Mouse (Mus musculus): Measurements from ENCODE around the gene Heatr5b. TPM values are rescaled to one million over a fixed set of nuclear protein-coding genes. Genes with fewer than 3 reads are reported as not detected.

Heatr5b gene
- polyA plus RNA-seq, 1 experiment from 2014 or later = 20.6 TPM

DNA sequence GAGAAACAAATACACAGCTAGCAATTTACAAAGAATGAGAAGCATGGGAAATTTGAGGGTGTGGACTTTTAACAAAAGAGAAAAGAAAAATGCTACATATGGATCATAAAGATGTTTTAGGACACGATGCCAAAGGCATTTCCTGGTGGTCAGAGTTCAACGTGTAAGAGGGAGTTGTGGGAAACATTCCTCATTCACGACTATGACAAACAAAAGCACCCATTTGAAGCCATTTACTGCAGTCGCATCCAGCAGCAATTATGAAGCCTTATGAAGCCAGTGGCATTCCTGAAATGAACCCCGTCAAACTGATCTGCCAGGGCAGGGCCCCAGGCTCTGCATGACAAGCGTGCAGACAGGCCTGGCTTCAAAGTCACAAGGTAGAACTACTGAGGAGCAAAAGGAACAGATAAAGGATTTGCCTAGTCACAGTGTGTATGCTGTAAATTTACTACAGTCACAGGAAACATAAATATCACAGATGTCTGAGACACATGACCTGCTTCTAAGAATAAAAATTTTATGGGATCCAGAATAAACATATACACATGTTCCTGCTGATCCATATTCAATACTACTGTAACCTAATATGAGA, 110.6 kb downstream of the Heatr5b start:
- Histone ChIP-seq H3K27me3 (no peaks in the 10 kb centered on the region), H3K4me3 (replicated peaks) (no peak overlapping the region), H3K4me1 (no peaks in the 10 kb centered on the region), H3K36me3 (replicated peaks) (no peaks in the 10 kb centered on the region), H3K4me2 (no peak overlapping the region), H3K27ac (no peak overlapping the region), H3K9ac (no peak overlapping the region), H3K9me3 (no peaks in the 10 kb centered on the region)
- ATAC-seq (ENCODE audit: low FRiP score) = no peak
- WGBS = 72% methylated on average over 6 of the region's 6 CpGs

DNA sequence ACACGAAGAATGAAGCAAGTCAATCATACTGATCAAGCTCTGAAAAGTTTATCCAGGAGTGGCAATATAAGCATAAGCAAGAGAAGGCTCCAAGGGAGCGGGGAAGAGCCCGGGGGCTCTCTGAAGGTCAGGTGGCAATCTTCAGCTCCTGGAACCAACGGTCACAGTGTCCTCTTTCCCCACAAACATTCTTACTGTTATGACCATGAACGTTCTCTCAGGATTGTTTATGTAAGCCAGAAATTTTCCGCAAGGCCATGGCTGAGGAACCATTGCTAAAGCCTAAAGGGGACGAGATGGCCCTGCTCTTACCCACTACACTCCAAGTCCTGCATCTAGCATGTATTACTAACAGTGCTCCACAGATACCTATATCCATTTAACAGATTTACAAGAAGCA, 113.5 kb downstream of the Heatr5b start:
- Histone ChIP-seq H3K36me3 (replicated peaks) (peaks cover 11% of the 10 kb centered on the region), H3K27ac (no peak overlapping the region), H3K9ac (no peak overlapping the region), H3K4me1 (no peaks in the 10 kb centered on the region), H3K27me3 (no peaks in the 10 kb centered on the region), H3K4me2 (no peak overlapping the region), H3K9me3 (no peaks in the 10 kb centered on the region), H3K4me3 (replicated peaks) (no peak overlapping the region)
- ATAC-seq (ENCODE audit: low FRiP score) = no peak
- WGBS = 89% methylated on average over 7 of the region's 7 CpGs

DNA sequence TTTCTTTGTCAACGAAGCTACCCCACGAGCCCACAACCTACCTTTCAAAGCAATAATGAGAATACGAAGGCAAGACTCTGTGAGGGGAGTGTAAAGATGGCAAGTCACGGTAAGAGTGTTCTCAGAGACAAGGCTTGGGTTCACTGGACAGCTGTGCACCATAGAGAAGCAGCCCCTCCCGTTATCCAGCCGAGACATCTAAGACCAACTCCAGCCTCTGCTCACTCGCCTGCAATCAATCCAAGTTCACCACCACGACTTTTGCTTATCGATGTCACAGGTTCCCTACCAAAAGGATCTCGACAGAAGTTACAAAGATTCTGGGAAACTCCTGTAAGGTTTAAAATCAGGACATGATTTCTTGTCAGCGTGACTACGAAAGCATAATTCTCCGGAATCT, 116.1 kb downstream of the Heatr5b start:
- 94% methylated on average over 13 of the region's 13 CpGs for WGBS
- Histone ChIP-seq H3K4me3 (replicated peaks) (no peak overlapping the region), H3K27ac (no peak overlapping the region), H3K4me1 (no peaks in the 10 kb centered on the region), H3K9me3 (no peaks in the 10 kb centered on the region), H3K4me2 (no peak overlapping the region), H3K27me3 (no peaks in the 10 kb centered on the region), H3K9ac (no peak overlapping the region), H3K36me3 (replicated peaks) (peaks cover 11% of the 10 kb centered on the region)
- no peak for ATAC-seq (ENCODE audit: low FRiP score)

DNA sequence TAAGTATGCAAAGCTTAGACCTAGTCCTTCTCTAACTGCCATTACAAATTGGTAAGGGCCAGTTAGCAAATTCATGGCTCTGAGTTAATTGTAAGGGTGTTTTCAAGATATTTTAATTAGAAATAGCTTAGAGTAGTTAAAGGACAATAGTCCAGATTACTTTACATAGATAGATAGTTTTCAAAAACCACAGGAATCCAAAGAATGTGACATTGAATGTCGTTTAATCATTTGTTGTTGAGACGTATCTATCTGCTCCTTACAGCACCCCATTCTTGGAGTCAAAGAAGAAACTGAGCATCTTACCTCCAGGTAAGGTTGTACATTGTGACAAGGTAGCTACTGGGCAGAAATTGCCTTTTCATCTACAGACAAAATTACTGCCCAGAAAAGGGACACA, 124.9 kb downstream of the Heatr5b start:
- ATAC-seq (ENCODE audit: low FRiP score) = no peak
- WGBS = 75% methylated on average over 2 of the region's 2 CpGs

DNA sequence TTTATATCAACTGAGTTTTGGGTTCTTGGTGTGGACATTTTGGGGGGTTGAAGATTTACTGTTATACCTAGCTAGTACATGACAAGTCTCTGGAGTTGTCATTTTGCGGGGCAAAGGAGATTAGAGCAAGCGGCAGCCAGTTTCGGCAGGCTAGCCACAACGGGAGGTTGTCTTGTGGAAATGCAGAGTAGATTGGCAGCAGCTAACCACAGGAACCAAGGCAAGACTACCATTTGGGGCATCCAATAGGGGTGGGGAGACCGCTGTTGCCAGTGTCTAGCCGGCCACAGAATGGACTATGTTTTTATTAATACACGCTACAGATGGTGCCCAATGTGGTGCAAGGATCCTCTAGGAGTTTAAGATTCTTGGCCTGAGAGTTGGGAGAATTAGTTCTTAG, 126.7 kb downstream of the Heatr5b start:
- H3K9me3 ChIP-seq = 0 out of 2 replicates have a peak, but pooled peaks cover 4% of the 10 kb centered on the region
- no peak overlapping the region for H3K4me2 ChIP-seq
- no peaks in the 10 kb centered on the region for H3K4me1 ChIP-seq
- 0 out of 2 replicates have a peak, but pooled peaks cover 6% of the 10 kb centered on the region for H3K36me3 ChIP-seq (replicated peaks)
- no peaks in the 10 kb centered on the region for H3K27me3 ChIP-seq
- no peak overlapping the region for H3K4me3 ChIP-seq (replicated peaks)
- H3K27ac ChIP-seq = no peak overlapping the region
- 83% methylated on average over 7 of the region's 7 CpGs for WGBS
- no peak overlapping the region for H3K9ac ChIP-seq
- no peak for ATAC-seq (ENCODE audit: low FRiP score)

More for the DNA sequence above, 124.9 kb downstream of the Heatr5b start:
- no peaks in the 10 kb centered on the region for H3K4me1 ChIP-seq
- H3K4me2 ChIP-seq = no peak overlapping the region
- no peak overlapping the region for H3K9ac ChIP-seq
- H3K27ac ChIP-seq = no peak overlapping the region
- 0 out of 2 replicates have a peak, but pooled peaks cover 4% of the 10 kb centered on the region for H3K9me3 ChIP-seq
- 0 out of 2 replicates have a peak, but pooled peaks cover 6% of the 10 kb centered on the region for H3K36me3 ChIP-seq (replicated peaks)
- no peaks in the 10 kb centered on the region for H3K27me3 ChIP-seq
- no peak overlapping the region for H3K4me3 ChIP-seq (replicated peaks)

DNA sequence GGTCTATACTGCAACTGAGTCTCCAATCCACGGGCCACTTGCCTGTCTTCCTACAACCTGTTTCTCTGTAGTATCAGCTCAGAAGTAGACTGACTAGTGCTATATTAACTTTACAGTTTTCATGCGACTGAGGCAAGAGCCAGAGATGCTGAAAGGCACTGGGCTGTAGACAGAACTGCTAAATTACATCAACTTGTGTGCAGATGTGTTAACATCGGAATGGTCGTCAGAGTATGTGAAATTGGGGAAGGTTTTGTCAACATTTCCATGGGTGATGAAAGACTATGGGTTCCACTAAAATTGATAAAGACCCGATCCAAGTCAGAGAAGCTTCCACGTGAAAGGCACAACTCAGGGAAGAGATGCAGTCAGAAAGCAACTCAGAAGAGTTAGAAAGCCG, 132.2 kb downstream of the Heatr5b start:
- no peak for ATAC-seq (ENCODE audit: low FRiP score)
- H3K9me3 ChIP-seq = 0 out of 2 replicates have a peak, but pooled peaks cover 4% of the 10 kb centered on the region
- no peaks in the 10 kb centered on the region for H3K4me1 ChIP-seq
- 0 out of 2 replicates have a peak, but pooled peaks cover 6% of the 10 kb centered on the region for H3K36me3 ChIP-seq (replicated peaks)
- H3K4me2 ChIP-seq = no peak overlapping the region
- no peak overlapping the region for H3K27ac ChIP-seq
- no peak overlapping the region for H3K9ac ChIP-seq
- H3K4me3 ChIP-seq (replicated peaks) = no peak overlapping the region
- 93% methylated on average over 7 of the region's 7 CpGs for WGBS
- no peaks in the 10 kb centered on the region for H3K27me3 ChIP-seq

Other genes starting within 250 kb of the Heatr5b start
- gene Strn, start 98.2 kb downstream of the Heatr5b start, polyA plus RNA-seq (2016; fragmentation: Nextera tagmentation; extraction: Ambion mirVana) = 7.5 and 8.8 TPM in 2 replicates
- 51.3 and 53.4 TPM in 2 replicates for gene Gpatch11, start 203 bp upstream of the Heatr5b start, polyA plus RNA-seq (2016; fragmentation: Nextera tagmentation; extraction: Ambion mirVana)
- 6.5 and 7.4 TPM in 2 replicates for gene Eif2ak2, start 47.2 kb upstream of the Heatr5b start, polyA plus RNA-seq (2016; fragmentation: Nextera tagmentation; extraction: Ambion mirVana)
- 0.18 TPM in 1 of 2 replicates, not detected in the other for gene Sult6b1, start 71.6 kb upstream of the Heatr5b start, polyA plus RNA-seq (2016; fragmentation: Nextera tagmentation; extraction: Ambion mirVana)
- gene Cebpzos, start 81.1 kb upstream of the Heatr5b start, polyA plus RNA-seq (2016; fragmentation: Nextera tagmentation; extraction: Ambion mirVana) = 109 and 112 TPM in 2 replicates
- 69.2 and 76.0 TPM in 2 replicates for gene Cebpz, start 101.7 kb upstream of the Heatr5b start, polyA plus RNA-seq (2016; fragmentation: Nextera tagmentation; extraction: Ambion mirVana)
- 46.3 and 55.6 TPM in 2 replicates for gene Ndufaf7, start 101.8 kb upstream of the Heatr5b start, polyA plus RNA-seq (2016; fragmentation: Nextera tagmentation; extraction: Ambion mirVana)
- gene Prkd3, start 185.5 kb upstream of the Heatr5b start, polyA plus RNA-seq (2016; fragmentation: Nextera tagmentation; extraction: Ambion mirVana) = 51.0 and 55.2 TPM in 2 replicates
- 8.8 and 9.4 TPM in 2 replicates for gene Qpct, start 216.5 kb upstream of the Heatr5b start, polyA plus RNA-seq (2016; fragmentation: Nextera tagmentation; extraction: Ambion mirVana)